Mouse (Mus musculus) yolk sac, embryonic 10.5 days (tissue): ENCODE data around the gene Gucy2c.

Experiments
- DNase-seq: peaks from one replicate; pipeline ENCODE4 v3.0.0-alpha.2; 2017; ENCODE audit warnings: low spot score

Gene Gucy2c

GRCm38 (mm10) chr6:136662063-136662462, 119.5 kb downstream of the Gucy2c start:
- DNase-seq = no peak

DNA sequence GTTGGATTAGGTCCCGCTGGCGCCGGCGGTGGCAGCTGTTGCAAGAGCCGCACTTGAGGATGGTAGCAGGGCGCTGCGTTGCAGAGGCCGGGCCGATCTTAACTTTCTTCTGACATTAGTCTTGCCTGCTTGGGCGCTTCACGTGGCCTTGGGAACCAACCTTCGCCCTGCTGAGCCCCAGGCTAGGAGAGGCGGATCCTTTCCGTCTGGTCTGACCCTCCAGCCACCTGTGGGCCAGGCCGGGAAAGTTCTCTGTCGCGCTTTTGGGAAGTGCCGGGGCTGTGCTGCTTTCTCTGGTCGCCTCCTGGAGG, 119.9 kb downstream of the Gucy2c start, which contains the start of gene Plbd1:
Gene Plbd1, minus strand, starts transcription at position 223 of the 311 bp plus-strand sequence.
- DNase-seq = peak; percentile 64

DNA sequence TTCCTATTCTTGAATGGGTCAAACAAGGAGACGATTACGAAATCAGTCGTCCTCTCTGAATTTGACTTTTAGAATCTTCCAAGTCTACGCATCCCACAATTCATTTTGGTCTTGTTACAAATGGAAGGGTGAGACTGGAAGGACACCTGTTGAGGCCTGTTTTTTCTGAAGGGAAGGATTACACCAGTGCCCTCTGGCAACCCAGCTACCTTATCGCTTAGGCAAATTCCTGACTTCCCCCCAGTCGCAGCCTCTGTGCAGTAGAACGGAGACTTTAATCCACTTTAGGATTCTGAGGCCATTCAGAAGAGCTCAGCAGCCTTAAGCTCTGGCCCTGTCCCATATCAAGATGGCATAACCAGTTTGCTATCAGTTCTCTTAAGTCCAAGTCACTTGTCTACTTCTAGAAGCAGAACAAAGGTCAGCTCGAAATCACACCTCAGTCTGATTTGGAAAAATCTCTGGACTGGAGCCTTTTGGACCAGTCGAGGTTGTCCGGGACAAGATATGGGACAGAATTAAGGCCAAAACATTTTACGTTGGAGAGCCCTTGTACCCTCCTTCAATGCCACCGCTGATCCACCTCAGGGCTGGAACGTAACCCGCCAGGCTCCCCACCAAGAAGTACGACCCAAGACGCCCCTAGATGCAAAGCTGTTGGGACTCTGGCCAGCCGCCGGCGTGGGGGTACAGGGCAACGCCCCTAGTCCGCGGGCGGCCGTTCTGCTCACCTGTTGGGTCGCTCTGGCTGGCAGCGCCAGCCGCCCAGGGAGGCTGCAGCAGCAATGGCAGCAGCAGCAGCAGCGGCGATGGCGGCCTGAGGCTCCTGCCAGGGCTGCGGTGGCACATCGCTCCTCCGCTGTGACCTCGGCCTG, 120.5 kb downstream of the Gucy2c start:
- no peak for DNase-seq

- DNase-seq = no peak
Measured at GRCm38 (mm10) chr6:136659226-136659625, 122.3 kb downstream of the Gucy2c start.

- DNase-seq = no peak
Measured at GRCm38 (mm10) chr6:136658303-136658702, 123.3 kb downstream of the Gucy2c start.

- DNase-seq = no peak
Measured at GRCm38 (mm10) chr6:136655786-136656185, 125.8 kb downstream of the Gucy2c start.

DNA sequence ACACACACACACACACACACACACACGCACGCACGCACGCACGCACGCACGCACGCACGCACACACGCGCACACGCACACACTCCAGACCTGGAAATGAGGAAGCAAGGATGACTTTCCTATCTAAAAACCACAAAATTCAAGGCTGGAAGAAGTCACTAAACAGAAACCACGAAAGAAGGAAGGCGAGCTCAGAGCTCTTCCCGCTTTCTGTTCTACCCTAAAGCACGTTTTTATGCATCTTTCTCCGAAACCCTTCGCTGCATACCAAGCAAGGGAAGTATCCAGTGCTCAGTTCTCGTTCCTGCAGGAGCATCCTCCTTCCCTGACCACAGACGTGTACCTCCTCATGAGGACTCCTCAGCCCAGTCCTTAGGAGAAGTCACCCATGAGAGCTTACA, 127.1 kb downstream of the Gucy2c start:
- DNase-seq = no peak

DNA sequence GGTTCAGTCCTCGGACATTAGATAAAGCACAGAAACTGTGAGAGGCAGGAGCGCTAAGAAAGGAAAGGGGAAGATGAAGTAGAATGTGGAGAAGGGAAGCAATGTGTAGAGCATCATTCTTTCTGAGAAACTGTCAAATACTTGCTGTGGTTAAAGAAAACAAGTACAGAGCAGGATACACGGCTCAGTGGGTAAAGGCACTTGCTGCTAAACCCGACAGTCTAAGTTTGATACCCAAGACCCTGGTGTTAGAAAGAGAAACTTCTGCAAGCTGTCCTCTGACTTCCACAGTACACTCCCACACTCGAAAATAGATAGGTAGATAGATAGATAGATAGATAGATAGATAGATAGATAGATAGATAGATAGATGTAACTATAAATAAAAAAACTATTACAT, 128.2 kb downstream of the Gucy2c start:
- no peak for DNase-seq

- DNase-seq = no peak
Measured at GRCm38 (mm10) chr6:136650664-136651063, 130.9 kb downstream of the Gucy2c start.

GRCm38 (mm10) chr6:136647455-136647861, 134.1 kb downstream of the Gucy2c start:
- peak; percentile 86 for DNase-seq
